Mouse (Mus musculus) retina, embryonic 14.5 days (tissue): ENCODE data around the gene Sfta2.

Experiments used
- DNase-seq: peaks from one replicate; pipeline ENCODE4 v3.0.0-alpha.2; 2015; ENCODE audit warnings: low spot score

Sfta2 gene

GRCm38 (mm10) chr17:35593786-35594185, 7.6 kb upstream of the Sfta2 start:
- DNase-seq, result no peak

DNA sequence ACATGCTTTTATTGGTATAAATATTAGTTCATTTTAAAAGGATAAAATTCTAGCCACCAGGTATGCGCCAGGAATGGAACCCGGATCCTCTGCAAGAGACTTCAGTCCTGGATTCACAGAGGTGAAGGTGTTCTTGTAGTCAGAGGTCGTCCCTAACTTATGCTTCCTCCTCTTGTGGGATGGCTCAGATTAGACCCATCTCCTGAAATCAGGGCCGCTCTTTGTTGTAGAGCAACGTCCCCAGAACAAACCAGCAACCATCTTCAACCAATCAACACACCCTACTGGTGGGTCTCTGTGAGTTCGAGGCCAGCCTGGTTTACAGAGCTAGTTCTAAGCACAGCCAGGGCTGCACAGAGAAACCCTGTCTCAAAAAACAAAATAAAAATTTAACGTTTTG, 6.9 kb upstream of the Sfta2 start:
- no peak for DNase-seq

GRCm38 (mm10) chr17:35597399-35597798, 4.0 kb upstream of the Sfta2 start:
- DNase-seq, result no peak

GRCm38 (mm10) chr17:35601736-35602354, 496 bp downstream of the Sfta2 start:
- no peak for DNase-seq

DNA sequence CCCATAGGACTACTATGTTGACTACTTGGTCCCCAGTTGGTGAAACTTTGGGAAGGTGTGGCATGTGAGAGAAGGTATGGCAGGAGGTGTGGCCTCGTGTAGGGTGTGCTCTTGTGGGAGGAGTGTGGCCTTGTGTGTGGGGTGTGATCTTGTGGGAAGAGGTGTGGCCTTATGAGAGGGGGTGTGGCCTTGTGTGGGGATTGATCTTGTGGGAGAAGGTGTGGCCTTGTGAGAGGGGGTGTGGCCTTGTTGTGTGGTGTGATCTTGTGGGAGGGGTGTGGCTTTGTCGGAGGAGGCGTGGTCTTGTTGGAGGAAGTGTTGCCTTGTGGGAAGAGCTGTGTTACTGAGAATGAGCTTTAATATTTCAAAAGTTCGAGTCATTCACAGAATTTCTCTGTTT, 15.8 kb downstream of the Sfta2 start:
- DNase-seq, result no peak

DNA sequence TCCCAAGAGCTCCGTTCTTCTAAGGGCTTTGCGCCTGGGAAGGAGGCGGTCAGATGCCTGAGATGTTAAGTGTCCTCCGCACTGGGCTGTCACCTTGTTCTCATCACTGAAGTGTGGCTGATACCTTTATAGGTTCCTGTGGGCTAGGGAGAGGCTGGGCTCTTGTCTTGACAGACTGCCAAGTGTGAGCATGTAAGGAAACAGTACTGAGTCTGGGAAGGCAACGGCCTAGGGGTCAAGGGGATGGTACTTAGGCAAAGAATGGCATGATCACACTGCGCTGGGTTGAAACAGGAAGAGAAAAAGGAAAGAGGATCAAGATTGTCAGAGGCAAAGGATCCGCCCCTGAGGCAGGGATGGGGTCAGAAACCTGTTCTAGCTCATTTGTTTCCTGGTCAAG, 25.2 kb downstream of the Sfta2 start, which contains the start of gene Gm9573:
Gm9573 (minus strand) TSS at position 101 of the 400 bp plus-strand sequence.
- no peak for DNase-seq

DNA sequence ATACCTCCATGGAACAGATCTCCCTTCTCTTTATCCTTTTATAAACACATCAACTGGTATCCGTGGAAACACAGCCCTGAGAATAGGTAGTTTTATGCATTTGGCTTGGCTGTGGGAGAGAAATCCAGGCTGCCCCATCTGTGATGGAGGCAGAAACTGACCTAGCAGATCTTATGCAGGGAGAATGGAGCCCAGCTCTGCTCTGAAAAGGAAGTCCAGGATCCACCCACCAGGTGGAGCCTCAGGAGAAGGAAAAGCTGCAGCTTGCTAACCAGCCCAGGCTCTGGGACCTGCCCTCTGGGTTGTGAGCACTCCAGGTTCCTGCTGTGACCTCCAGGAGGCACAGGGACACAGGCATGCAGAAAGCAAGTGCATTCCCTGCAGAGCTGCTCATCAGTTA, 32.6 kb downstream of the Sfta2 start:
- peak; percentile 57 for DNase-seq

DNA sequence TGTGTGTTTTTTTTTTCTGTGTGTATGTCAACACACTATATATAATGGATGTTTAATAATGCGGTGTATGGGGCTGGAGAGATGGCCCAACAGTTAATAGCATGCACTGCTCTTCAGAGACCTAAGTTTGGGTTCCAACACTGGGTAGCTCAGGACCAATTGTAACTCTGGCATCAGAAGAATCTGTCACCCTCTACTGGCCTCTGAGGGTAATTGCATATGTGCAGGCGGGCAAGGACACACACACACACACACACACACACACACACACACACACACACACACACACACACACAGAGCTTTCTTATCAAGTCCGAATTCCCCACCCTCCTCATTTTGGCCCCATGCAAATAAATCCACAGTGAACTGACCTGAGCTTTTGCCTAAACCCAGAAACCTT, 33.9 kb downstream of the Sfta2 start:
- DNase-seq, result peak; percentile 14

- peak; percentile 93 for DNase-seq
Measured at GRCm38 (mm10) chr17:35635699-35636111, 34.4 kb downstream of the Sfta2 start.

GRCm38 (mm10) chr17:35636363-35636762, 35.0 kb downstream of the Sfta2 start:
- DNase-seq, result peak; percentile 44

GRCm38 (mm10) chr17:35638475-35639190, 37.3 kb downstream of the Sfta2 start:
- peak; percentile 69 for DNase-seq

DNA sequence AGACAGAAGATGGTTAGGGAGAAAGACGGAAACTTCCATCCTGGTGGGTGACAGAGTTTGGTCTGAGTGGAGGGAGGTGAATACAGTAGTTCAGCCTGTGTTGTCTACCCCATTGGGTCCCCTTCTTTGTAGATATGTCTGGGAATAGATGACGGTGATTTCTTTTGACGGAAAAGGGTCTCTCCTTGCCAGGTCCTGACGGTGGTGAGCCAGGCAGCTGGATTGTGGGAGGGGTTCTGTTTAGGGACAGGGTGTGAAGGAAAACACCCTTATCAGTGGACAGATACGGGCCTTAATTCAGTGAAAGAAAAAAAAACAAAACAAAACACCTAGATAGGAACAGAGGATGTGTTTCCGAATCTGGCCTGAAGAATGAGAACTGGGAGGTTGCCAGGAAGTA, 38.0 kb downstream of the Sfta2 start:
- no peak for DNase-seq

GRCm38 (mm10) chr17:35643609-35644236, 42.4 kb downstream of the Sfta2 start, which contains the start of gene Mucl3:
Gene Mucl3 (minus strand): TSS chr17:35643695.
- DNase-seq, result no peak

DNA sequence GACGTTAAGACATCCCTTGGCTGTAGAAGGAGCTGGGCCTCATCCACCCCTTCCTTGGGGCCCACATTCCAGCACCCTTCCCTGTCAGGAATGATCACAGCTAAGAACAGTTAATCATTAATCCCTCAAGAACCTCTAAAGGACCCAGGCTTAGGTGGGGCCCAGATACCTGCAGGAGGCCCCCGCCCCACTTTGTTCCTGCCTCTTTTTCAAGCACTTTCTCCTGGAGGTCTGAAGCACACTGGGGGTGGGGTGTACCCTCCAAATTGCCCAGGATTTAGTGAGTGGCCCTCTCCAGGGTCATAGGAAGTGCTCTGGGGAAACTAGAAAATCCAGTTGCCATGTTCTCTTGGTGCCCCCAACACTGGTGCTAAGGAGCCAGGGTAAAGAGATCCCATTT, 48.1 kb downstream of the Sfta2 start:
- DNase-seq, result no peak

- DNase-seq, result no peak
Measured at GRCm38 (mm10) chr17:35653086-35653485, 51.7 kb downstream of the Sfta2 start.

DNA sequence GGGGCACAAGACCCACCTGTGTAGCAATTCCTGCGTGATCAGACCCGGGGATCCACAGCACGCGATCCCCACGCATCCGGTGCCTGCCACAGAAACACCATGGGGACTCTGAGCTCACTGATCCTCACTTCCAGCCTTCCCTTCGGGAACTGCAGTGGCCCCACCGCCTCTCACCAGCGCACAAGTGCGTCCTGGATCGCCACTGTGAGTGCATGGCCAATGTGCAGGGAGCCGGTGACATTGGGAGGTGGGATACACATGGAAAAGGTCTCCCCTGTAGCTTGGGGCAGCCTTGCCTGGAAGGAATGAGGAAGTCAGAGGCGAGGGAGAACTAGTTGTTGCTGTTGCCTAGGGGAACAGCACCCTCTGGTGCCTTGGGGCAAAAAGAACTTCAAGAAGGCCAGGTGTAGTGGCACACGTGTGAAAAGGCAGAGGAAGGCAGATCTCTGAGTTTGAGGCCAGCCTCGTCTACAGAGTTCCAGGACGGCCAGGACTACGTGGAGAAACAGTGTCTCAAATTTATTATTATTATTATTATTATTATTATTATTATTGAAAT, 64.7 kb downstream of the Sfta2 start:
- no peak for DNase-seq

DNA sequence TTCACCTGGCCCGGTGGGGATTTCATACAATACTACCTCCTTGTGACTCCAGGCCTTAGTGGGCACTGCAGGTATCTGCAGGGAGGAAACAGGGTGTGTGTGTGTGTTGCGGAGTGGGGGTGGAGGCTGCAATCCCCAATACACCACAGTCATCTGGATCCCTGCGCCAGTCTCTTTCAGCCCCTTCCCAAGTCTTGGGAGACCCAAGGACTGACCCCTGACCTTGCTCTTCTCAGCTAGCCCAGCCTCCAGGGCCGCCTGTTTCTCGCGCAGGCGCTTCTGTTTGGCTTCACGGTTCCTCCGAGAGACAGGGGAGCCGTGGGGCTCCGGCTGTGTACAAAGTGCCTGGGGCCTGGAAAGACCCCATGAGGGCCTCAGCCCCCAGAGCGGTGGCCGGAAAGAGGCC, 65.5 kb downstream of the Sfta2 start:
- peak; percentile 64 for DNase-seq

- peak; percentile 98 for DNase-seq
Measured at GRCm38 (mm10) chr17:35667334-35668065, 66.2 kb downstream of the Sfta2 start, which contains the start of gene Vars2. Gene Vars2 (minus strand): TSS chr17:35667592.

DNA sequence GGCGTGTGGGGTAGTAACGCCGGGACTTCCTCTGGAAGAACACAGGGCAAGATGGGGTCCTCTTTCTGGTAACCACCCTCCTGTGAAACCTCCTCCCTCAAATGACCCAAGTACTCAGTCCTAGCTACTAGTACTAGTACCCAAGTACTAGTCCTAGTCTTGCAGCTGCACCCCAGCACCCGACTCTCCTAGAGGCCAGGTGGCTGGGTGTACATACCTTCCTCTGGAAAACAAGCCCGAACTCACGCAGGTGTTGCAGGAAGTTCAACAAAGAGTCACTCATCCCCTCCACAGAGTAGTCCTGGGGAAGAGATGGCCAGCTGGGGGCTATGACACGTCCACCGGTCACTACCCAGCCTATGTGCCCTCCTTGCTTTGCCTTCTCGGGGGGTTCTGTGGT, 68.4 kb downstream of the Sfta2 start:
- no peak for DNase-seq

DNA sequence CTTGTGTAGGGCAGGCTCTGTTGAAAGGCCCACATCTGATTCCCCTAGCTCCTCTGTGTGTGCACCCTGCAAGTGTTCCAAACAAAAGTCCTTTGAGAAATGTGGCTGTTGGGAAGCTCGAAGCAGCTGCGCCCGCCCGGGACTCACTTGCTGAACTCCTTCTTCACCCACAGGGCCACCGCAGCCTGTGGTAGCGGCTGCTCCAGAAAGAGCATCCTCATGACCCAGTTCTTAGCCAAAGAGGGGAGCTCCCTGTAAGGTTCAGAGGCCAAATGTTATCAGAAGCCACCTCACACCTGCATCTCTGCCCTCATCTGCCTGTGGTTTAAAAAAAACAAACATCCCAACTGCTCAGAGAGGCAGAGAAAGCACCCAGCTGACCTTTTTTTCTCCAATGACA, 70.5 kb downstream of the Sfta2 start:
- no peak for DNase-seq

GRCm38 (mm10) chr17:35672527-35672926, 71.2 kb downstream of the Sfta2 start:
- no peak for DNase-seq

GRCm38 (mm10) chr17:35673416-35674035, 72.2 kb downstream of the Sfta2 start, which contains the start of gene Gtf2h4:
Gene Gtf2h4 (minus strand): TSS chr17:35673739.
- DNase-seq, result peak; percentile 96
